Mouse (Mus musculus) frontal cortex, adult (tissue): ENCODE results near the gene Hacl1.
A peak's percentile ranks its signal among the peaks of the same experiment; 100 is the strongest.

Experiments
- ATAC-seq: cut with Nextera tagmentation; 2 replicates; pipeline ENCODE4 v1.9.2; 2017; ENCODE audit warnings: mild to moderate bottlenecking, moderate library complexity, mixed read lengths; ENCODE audit not compliant: low TSS enrichment

Gene Hacl1

DNA sequence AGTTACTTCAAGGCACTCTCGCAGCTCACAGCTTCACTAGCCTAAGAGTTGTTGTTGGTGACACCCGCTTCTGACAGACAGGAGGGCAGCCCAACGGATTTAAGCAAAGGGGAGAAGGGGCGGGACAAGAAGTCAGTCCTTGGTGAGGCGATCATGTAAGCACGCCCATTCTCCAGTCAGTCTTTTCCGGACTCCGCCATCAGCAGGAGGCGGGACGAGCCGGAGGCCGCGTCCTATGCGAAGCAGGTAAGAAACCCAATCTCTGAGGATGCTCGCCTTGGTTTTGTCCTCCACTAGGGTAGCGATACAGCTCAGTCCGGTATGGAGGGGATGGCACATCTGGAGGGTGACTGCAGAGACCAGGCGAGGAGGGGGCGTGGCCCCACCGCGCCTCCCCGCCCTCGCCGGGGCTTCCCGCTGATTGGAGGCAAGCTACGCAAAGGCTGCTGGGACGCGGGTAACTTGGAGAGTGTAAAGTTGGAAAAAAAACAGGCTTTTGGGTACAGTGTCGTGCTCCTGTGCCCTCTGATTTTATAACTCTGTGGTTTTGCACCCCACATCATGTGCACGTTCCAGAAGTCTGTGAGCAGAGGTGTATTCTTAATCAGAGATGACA lies at the start of gene Hacl1, which contains the start of gene Btd:
TSS of gene Hacl1 (minus strand) at position 397 of the 616 bp plus-strand sequence.
TSS of gene Btd (plus strand) at position 139 of the 616 bp plus-strand sequence.
- ATAC-seq = peak; percentile 99

DNA sequence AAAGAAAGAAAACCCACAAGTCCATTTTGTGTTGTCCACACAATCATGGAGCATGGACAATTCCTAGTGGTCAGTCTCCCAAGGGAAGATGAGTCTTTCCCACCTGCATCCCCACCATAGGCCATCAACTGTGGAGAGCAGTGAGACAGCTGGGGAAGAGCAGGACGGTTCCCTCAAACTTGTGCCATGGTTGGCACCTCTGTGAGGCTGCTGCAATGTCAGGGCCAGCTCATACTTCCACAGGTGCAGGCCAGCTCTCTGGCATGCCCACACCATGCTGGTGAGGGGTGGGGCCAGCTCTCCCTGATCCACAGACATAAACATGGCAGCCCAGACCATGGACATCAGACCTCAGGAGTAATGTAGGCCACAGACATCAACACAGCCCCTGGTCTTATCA lies 45.1 kb upstream of the Hacl1 start:
- no peak for ATAC-seq

DNA sequence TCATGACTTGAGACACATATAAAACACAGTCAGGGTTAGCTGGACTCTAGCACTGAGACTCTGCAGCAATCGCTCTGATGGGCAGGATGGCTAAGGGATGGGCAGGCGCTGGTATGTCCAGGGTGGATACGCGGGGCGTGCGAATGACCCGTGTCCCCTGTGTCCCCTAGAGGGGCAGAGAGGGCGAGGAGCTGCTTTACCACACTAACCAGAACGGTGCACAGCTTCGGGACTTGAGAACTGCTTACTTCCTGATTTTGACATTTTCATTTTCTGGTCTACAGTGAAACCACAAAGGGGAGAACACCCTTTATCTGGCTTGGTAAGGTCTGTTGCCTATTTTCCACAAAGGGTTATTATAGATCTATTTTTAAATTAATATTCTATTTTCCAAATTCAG lies 44.6 kb upstream of the Hacl1 start:
- no peak for ATAC-seq

GRCm38 (mm10) chr14:31684343-31685040 lies 43.4 kb upstream of the Hacl1 start:
- ATAC-seq = no peak

DNA sequence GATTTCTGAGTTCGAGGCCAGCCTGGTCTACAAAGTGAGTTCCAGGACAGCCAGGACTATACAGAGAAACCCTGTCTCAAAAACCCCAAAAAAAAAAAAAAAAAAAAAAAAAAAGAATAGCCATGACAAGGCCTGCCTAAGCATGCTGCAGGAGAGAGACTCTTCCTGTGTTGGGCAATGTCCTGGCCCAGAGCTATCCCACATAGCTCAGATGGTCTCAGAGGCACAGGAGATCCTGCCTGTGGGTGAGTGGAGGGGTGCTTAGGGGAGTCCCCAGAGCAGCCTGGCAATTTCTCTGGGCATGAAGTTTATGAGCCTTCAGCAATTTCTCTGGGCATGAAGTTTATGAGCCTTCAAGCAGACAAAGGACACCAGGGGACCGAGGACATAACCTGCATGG lies 42.5 kb upstream of the Hacl1 start:
- ATAC-seq = no peak

DNA sequence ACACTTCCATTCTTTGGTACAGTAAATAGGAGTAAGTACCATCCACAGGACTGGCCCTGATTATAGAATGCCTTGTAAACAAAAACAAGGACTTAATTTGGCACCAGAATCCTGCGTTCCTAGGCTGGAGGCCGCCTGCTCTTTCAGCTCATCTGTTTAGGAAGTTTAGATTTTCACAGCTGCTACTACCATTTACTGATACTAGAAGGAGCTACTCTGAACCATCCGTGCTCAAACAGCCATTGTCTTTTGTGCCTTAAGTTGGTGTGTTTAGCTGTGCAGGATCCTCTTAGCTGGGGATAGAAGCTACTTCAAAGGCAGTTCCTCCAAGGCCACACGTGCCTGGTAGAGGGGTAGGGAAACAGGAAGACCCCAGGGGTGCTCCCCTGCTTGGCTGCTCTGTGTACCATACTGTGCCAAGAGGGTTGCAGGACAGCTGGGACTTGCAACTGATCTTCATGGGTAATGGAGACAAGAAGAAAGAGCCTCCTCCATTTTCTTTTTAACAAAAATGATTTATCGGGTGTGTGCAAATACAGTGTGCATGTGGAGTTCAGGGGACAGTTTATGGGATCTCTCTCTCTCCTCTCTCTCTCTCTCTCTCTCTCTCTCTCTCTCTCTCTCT lies 41.0 kb upstream of the Hacl1 start:
- no peak for ATAC-seq

- ATAC-seq = no peak
Measured at GRCm38 (mm10) chr14:31681291-31681690, 40.2 kb upstream of the Hacl1 start.

DNA sequence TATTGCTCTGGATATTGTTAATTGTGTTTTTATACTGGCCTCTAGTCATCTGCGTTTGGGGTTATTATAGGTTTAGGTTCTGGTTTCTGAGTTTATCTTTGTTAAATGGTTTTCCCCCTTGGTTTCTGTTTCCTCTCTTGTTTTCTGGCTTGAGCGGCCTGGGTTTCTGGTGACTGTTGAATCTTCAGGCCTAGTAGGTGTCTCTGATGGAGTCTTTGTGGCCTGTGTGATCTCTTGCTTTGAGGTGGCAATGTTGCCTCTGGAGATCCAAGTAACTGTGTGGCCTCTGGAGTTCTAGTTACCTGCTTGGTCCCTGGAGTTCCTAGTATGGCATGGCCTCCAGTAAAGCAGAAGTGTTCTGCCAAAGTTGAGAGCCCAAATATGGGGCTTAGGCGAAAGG lies 39.6 kb upstream of the Hacl1 start:
- no peak for ATAC-seq

DNA sequence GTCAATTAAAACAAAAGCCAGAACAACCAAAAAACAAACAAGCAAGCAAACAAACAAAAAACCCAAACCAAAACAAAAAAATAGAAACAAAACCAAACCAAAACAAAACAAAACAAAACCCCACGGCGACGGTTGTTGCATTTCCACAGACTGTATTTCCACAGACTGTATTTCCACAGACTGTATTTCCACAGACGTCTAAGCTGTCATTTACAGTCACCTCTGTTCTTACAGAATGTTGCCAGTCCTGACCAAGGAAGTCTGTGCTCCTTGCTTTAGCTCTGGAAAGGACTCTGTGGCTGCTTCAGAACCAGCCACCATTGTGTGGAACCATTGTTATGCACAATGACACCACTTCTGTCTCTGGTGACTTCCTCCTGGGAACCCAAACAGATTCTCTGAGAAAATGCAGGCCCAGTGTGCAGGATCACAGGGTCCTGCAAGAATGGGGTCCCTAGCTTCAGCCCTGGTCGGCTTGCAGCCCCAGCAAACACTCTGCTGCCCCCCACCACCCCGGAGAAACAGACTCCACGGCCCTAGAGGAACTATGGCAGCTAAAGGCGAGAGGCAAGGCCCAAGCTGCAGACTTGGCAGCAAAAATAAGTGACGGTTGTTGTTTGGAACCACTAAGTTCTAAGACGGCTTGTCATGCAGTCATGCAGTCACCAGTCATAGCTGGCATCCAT lies 30.7 kb upstream of the Hacl1 start:
- no peak for ATAC-seq

GRCm38 (mm10) chr14:31669642-31670490 lies 28.8 kb upstream of the Hacl1 start:
- peak; percentile 17; the same call in 1 of the 2 replicates for ATAC-seq

GRCm38 (mm10) chr14:31669161-31669611 lies 28.1 kb upstream of the Hacl1 start:
- ATAC-seq = peak; percentile 44

DNA sequence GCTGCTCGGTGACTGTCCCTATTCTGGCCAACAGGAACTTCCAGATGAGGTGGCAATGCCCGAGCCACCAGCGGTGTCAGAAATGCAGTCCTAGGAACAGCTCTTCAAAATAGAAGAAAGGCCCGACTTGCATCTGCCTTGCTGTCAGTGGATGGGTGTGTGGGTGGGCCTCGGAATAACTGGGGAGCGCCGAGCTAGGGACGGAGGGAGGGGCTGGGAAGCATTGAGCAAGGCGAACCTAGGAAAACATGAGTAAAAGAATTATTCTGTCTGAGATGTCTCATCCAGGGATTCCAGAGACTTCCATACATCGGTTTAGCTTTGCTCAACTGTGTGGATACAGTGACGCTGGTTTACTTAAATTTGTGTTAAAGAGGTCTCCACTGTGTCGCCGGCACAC lies 27.2 kb upstream of the Hacl1 start:
- ATAC-seq = peak; percentile 57

DNA sequence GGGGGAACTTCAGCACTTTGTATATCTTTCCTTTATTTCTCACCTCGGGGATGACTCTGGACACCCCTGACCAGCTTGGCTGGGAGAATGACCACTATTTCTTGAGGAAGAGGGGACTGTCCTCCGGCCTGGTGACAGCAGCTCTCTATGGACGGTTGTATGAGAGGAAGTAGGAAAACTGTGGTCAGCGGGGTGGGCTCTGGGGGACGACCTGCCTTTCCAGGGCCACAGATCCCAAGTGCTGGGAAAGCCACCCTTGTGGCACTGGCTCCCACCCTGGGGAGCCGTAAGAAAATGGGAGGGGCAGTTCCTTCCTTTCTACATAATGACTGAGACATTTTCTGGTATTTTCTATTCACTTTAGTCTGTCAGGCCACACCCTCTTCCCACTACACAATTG lies 26.7 kb upstream of the Hacl1 start:
- ATAC-seq = no peak

DNA sequence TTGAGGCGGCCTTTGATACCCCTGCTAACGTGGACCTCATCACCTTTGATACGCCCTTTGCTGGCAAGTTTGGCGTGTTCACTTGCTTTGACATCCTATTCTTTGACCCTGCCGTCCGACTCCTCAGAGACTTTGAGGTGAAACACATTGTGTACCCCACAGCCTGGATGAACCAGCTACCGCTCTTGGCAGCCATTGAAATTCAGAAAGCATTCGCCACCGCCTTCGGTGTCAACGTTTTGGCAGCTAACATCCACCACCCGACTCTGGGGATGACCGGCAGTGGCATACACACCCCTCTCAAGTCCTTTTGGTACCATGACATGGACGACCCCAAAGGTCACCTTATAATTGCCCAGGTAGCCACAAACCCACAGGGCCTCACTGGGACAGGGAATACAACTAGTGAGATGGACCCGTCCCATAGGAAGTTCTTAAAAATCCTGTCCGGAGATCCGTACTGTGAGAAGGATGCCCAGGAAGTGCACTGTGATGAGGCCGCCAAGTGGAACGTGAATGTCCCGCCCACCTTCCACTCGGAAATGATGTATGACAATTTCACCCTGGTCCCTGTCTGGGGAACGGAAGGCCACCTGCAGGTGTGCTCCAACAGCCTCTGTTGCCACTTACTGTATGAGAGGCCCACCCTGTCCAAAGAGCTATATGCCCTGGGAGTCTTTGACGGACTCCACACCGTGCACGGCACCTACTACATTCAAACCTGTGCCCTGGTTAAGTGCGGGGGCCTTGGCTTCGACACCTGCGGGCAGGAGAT lies 26.0 kb upstream of the Hacl1 start:
- ATAC-seq = no peak

- ATAC-seq = no peak
Measured at GRCm38 (mm10) chr14:31665566-31665940, 24.5 kb upstream of the Hacl1 start.

GRCm38 (mm10) chr14:31664903-31665565 lies 23.9 kb upstream of the Hacl1 start:
- ATAC-seq = no peak

DNA sequence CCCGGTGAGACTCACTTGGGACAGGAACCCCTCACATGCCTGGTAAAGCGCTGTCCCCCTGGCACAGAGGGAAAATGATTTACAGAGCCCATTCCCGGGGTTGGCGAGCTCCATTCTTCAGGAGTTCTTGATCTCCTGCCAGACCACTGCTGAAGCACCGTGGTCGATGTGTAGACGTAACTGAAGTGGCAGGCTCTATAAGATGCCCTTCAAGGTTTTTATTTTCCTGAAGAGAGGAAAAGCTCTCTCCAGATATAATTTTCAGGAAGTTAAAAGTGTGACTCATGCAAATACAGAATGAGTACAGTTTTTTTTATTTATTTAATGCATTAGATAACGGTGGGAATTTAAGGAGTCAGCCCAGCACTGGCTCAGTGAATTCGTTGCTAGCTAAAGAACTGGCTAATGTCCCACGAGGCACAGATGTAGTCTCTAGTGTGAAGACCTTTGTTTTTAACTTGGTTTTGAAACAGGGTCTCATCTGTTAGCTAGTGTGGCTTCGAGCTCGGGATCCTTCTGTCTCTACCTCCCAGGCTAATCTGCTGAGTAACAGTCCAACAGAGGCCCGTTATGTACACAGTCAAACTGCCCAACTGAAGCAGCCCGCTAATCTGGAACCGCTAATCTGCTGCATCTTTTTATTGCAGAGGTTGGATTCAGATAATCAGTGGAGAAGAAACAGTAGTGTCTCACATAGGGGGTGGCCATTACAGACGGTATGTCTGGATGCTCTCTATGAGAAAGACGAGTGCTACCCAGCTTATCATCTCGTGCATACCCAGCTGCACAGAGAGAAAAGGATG lies 23.2 kb upstream of the Hacl1 start:
- ATAC-seq = no peak

DNA sequence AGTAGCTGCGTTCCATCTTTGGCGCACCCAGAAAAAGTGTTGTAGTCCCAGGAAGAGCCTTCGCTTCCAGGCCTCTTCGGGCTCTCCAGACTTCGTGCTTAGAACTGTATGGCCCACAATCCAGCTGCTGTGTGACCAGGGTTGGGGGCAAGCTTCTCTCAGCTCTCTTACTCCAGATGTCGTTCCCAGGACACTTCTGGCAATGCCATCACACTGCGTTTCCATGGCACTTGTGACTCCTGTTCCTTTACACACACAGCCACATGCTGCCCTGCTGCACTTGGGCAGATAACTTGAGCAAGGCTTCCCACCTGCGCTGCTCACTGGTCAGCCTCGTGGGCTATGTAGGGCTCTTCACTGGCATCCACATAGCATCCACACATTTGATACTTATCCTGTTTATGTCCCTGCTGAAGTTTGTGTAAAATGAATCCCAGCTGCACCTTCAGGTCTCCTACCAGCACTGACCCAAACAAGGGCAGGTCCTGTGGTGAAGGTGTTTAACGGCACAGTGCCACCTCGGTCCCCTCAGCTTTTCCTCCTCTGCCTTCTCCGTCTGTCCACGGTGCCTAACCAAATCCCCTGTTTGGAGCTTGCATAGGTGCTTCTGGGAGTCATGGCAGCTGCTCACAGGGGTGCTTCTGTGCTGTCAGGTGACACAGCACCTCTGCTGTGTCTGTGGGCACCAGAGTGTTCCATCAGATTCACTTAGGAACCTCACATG lies 22.5 kb upstream of the Hacl1 start:
- ATAC-seq = no peak
